Mouse (Mus musculus): ENCODE data around the gene Rras. TPM values are rescaled to one million over a fixed set of nuclear protein-coding genes. Genes with fewer than 3 reads are reported as not detected.

Rras gene
- total and polyA plus RNA-seq, 3 experiments, result 5.0 to 24.1 TPM; not detected in 1

- Histone ChIP-seq H3K4me3 (ENCODE audit: control insufficient read depth in 1 of 2, insufficient read depth in 1 of 2, low read depth in 2 of 2, low read length in 2 of 2) (no peak overlapping the region), H3K9ac (ENCODE audit: control insufficient read depth, low read depth, low read length, poor library complexity, severe bottlenecking) (no peak overlapping the region), H3K79me2 (ENCODE audit: control insufficient read depth, insufficient read depth, low read length, poor library complexity) (peaks cover 20% of the 10 kb centered on the region), H3K4me1 (ENCODE audit: control insufficient read depth in 1 of 2, insufficient read depth in 2 of 2, low read length in 2 of 2) (no peaks in the 10 kb centered on the region), H3K9me3 (replicated peaks; ENCODE audit: insufficient read depth, low read length) (no peaks in the 10 kb centered on the region), H3K27me3 (ENCODE audit: control insufficient read depth in 1 of 2, insufficient read depth in 2 of 2, low read length in 2 of 2) (no peaks in the 10 kb centered on the region), H3K27ac (ENCODE audit: control insufficient read depth, low read depth, low read length) (no peak overlapping the region), H3K36me3 (ENCODE audit: control insufficient read depth in 1 of 2, insufficient read depth in 2 of 2, low read length in 2 of 2) (peaks cover 1 to 7% of the 10 kb centered on the region in 2 experiments; a peak in 3 of 4 replicates)
- no peak for DNase-seq (ENCODE audit: low read depth, low spot score)
- TF ChIP-seq MAZ (IDR thresholded peaks at IDR 0.05; ENCODE audit: low read depth, low read length) (no peak), ZMIZ1 (IDR thresholded peaks at IDR 0.05; ENCODE audit: low read depth, low read length) (peak; percentile 68; the same call in 1 of the 2 replicates)
Observed at GRCm38 (mm10) chr7:45002440-45002839, 15.3 kb upstream of the Rras start.

- TF ChIP-seq MXI1 (IDR thresholded peaks at IDR 0.05; ENCODE audit: low read depth, low read length) (no peak), ELF1 (IDR thresholded peaks at IDR 0.05; ENCODE audit: low read depth, low read length) (no peak), ETS1 (IDR thresholded peaks at IDR 0.05; ENCODE audit: low read depth, low read length) (no peak), HCFC1 (IDR thresholded peaks at IDR 0.05; ENCODE audit: low read depth, low read length) (no peak), SMC3 (IDR thresholded peaks at IDR 0.05; ENCODE audit: low read depth, low read length) (no peak), SIN3A (IDR thresholded peaks at IDR 0.05; ENCODE audit: low read length) (no peak), MAFK (IDR thresholded peaks at IDR 0.05; ENCODE audit: borderline replicate concordance, low read depth, low read length) (no peak), ZNF384 (IDR thresholded peaks at IDR 0.05; ENCODE audit: low read depth, low read length) (no peak), USF2 (IDR thresholded peaks at IDR 0.05; ENCODE audit: borderline replicate concordance in 1 of 2, insufficient read depth in 1 of 2, low read depth in 1 of 2, low read length in 2 of 2) (no peak), RCOR1 (IDR thresholded peaks at IDR 0.05; ENCODE audit: low read depth, low read length) (no peak), TCF12 (IDR thresholded peaks at IDR 0.05; ENCODE audit: low read depth, low read length) (no peak), MYC (IDR thresholded peaks at IDR 0.05; ENCODE audit: low read depth, low read length) (no peak), POLR2A (IDR thresholded peaks at IDR 0.05; ENCODE audit: control insufficient read depth in 1 of 2, insufficient read depth in 1 of 2, low read depth in 1 of 2, low read length in 2 of 2, poor library complexity in 1 of 2) (no peak)
- Histone ChIP-seq H3K79me2 (ENCODE audit: control insufficient read depth, insufficient read depth, low read length, poor library complexity) (peaks cover 4% of the 10 kb centered on the region), H3K4me3 (ENCODE audit: control insufficient read depth in 1 of 2, insufficient read depth in 1 of 2, low read depth in 2 of 2, low read length in 2 of 2) (no peak overlapping the region), H3K36me3 (ENCODE audit: control insufficient read depth in 1 of 2, insufficient read depth in 2 of 2, low read length in 2 of 2) (peaks cover 1 to 3% of the 10 kb centered on the region in 2 experiments; a peak in 3 of 4 replicates), H3K9ac (ENCODE audit: control insufficient read depth, low read depth, low read length, poor library complexity, severe bottlenecking) (no peak overlapping the region), H3K27me3 (ENCODE audit: control insufficient read depth in 1 of 2, insufficient read depth in 2 of 2, low read length in 2 of 2) (no peaks in the 10 kb centered on the region), H3K9me3 (replicated peaks; ENCODE audit: insufficient read depth, low read length) (no peaks in the 10 kb centered on the region), H3K27ac (ENCODE audit: control insufficient read depth, low read depth, low read length) (no peak overlapping the region), H3K4me1 (ENCODE audit: control insufficient read depth in 1 of 2, insufficient read depth in 2 of 2, low read length in 2 of 2) (no peaks in the 10 kb centered on the region)
- DNase-seq (ENCODE audit: low read depth, low spot score), result no peak
Observed at GRCm38 (mm10) chr7:45004546-45004945, 13.2 kb upstream of the Rras start.

Data from MEL (cell line).